Mouse (Mus musculus): ENCODE measurements at regions not wholly inside any gene's neighbourhood (a gene's known extent, or its start where the extent isn't known, plus 50 kb on each side); places are given as distances from the start of the nearest gene placed in this dataset.

DNA sequence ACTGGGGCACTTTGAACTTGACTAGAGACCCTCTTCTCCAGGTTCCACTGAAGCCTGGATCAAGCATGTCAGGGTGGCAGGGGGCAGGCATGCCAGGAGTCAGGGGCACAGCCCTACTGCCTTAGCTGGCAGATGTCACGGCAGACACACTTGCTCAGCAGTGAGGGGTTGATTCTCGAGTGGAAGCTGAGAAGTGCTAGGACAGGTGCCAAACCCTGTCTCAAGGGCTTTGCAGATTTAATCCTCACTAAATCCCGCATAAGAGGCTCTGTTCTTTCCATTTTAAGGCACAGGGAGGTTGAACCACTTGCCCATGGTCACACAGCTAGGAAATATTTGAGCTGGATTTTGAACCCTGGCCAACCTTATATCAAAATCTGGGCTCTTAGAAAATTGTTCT is 223.5 kb upstream of the Mvb12b start:
- ATAC-seq = no peak
- Histone ChIP-seq H3K4me1 (replicated peaks) (peaks cover 4% of the 10 kb centered on the region; the same call in 1 of the 2 replicates), H3K36me3 (no peaks in the 10 kb centered on the region), H3K9me3 (no peaks in the 10 kb centered on the region), H3K27ac (no peak overlapping the region), H3K9ac (no peak overlapping the region), H3K4me3 (replicated peaks) (no peak overlapping the region), H3K27me3 (replicated peaks) (peaks cover 8% of the 10 kb centered on the region; the same call in 1 of the 2 replicates), H3K4me2 (replicated peaks) (no peak overlapping the region)
- 58% methylated on average over 3 of the region's 3 CpGs for WGBS

DNA sequence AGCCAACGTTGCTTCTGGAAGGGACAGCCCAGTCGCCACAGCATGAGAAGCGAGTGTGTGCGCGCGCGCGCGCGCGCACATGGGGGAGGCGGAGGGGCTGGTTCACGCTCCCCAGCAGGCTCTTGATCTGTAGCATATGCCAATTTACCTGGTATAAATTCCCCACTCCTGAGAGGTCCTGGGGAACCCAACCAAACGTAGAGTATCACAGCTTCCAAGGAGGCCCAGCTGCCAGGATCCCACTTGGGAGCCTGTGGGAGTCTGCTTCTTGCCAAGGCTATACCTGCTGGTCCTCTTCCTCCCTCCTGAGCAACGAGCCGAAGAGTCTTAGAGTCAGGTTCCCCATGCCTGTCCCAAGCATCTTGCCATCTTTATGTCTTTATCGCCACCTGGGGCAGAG is 222.8 kb upstream of the Mvb12b start:
- Histone ChIP-seq H3K27me3 (replicated peaks) (peaks cover 6% of the 10 kb centered on the region; the same call in 1 of the 2 replicates), H3K4me1 (replicated peaks) (peaks cover 6% of the 10 kb centered on the region; the same call in 1 of the 2 replicates), H3K9me3 (no peaks in the 10 kb centered on the region), H3K4me3 (replicated peaks) (no peak overlapping the region), H3K36me3 (no peaks in the 10 kb centered on the region), H3K4me2 (replicated peaks) (no peak overlapping the region), H3K9ac (no peak overlapping the region), H3K27ac (no peak overlapping the region)
- no peak for ATAC-seq
- 86% methylated on average over 17 of the region's 17 CpGs for WGBS

DNA sequence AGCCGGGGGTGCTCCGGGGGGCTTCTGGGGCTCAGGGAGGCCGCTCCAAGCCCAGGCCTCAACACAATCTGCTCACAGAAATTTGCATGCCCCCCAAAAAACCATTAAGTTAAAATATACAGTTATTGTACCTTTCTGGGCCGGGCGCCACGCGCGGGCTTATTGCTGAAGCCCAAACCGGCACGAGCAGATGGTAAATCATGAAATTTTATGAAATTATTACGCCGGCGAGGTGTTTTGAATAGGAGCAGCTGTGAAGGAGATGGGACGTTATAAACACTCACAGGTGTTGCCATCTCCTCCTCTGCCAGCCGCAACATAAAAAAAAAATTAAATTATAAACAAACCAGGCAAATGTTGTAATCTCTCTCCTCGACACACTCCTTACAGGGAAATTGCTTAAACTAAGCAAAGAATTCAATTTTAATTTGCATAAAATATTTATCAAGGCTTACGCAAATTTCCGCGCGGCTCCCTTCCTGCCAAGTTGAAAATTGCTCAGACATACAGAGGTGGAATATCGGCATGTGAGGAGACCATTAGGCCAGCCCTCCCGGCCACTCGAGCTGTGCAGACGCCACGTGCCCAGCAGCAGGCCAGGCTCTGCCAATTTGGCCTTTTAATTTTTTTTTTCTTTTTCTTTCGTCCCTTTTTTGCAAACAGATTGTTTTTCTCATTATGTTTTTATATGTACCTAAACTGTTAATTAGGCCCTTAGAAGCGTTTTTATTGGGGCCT is 220.0 kb upstream of the Mvb12b start:
- peaks cover 2% of the 10 kb centered on the region; the same call in 1 of the 2 replicates for H3K27me3 ChIP-seq (replicated peaks)
- WGBS = 43% methylated on average over 27 of the region's 27 CpGs
- no peak overlapping the region for H3K4me2 ChIP-seq (replicated peaks)
- H3K4me1 ChIP-seq (replicated peaks) = peaks cover 6% of the 10 kb centered on the region; the same call in 1 of the 2 replicates
- no peak overlapping the region for H3K9ac ChIP-seq
- no peak overlapping the region for H3K4me3 ChIP-seq (replicated peaks)
- ATAC-seq = no peak
- H3K27ac ChIP-seq = no peak overlapping the region
- H3K9me3 ChIP-seq = no peaks in the 10 kb centered on the region
- H3K36me3 ChIP-seq = no peaks in the 10 kb centered on the region

DNA sequence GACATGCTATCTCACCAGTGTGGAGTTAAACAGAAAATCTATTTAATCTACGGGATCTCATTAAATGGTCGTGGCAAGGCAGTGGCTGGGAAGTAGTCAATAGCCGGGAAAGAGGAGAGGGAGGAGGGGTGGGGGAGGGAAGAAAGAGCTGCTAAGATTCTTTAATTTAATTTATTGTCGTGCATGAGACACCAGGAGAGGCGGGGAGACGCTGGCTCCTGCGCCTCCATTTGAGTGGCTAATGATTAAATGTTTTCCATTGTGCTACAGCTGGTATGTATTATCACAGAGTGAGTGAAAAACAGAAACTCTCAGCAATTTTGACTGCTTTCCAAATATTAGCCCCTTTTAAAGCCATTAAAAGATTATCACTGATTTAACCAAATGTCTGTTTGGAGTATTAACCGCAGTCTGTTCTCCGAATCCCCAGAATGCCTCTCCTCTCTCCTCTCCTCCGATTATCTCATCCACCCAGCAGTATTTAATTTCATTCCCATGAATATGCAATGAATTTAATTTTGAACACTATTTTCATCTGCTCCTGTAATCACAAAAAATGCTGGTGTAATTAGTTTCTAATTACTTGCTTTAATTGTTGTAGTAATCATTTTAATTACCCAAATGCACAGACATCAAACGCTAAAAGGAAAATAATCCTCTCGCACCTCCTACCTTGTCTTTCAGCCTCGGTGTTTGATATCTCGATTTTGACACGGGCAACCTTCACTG is 219.3 kb upstream of the Mvb12b start:
- H3K36me3 ChIP-seq = no peaks in the 10 kb centered on the region
- H3K9ac ChIP-seq = no peak overlapping the region
- H3K4me2 ChIP-seq (replicated peaks) = peak overlapping the region; percentile 26
- no peak for ATAC-seq
- no peaks in the 10 kb centered on the region for H3K9me3 ChIP-seq
- H3K4me3 ChIP-seq (replicated peaks) = no peak overlapping the region
- H3K4me1 ChIP-seq (replicated peaks) = peaks cover 6% of the 10 kb centered on the region; the same call in 1 of the 2 replicates
- H3K27ac ChIP-seq = no peak overlapping the region
- WGBS = 25% methylated on average over 15 of the region's 15 CpGs
- H3K27me3 ChIP-seq (replicated peaks) = peaks cover 2% of the 10 kb centered on the region; the same call in 1 of the 2 replicates

DNA sequence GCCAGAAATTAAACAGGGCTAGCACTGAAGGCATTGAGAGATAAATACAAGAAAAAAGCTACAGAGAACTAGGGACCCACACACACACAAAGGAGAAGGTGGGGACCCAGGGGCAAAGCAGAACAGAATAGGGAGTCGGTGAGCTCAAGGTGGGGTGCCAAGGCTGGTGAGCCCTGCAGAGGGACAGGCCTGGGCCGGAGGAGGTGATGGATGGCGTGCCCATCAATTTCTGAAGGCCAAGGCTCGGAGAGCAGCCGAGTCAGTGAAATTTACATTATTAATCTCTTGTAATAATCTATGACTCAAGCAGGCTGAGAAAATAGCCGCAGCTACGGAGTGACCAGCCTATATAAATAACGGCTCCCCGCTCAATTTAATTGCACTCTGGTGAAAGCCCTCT is 218.5 kb upstream of the Mvb12b start:
- no peak overlapping the region for H3K27ac ChIP-seq
- H3K4me1 ChIP-seq (replicated peaks) = peaks cover 6% of the 10 kb centered on the region; the same call in 1 of the 2 replicates
- H3K4me2 ChIP-seq (replicated peaks) = peak overlapping the region; percentile 26; the same call in 1 of the 2 replicates
- peaks cover 2% of the 10 kb centered on the region; the same call in 1 of the 2 replicates for H3K27me3 ChIP-seq (replicated peaks)
- H3K9me3 ChIP-seq = no peaks in the 10 kb centered on the region
- no peak for ATAC-seq
- H3K9ac ChIP-seq = no peak overlapping the region
- H3K36me3 ChIP-seq = no peaks in the 10 kb centered on the region
- no peak overlapping the region for H3K4me3 ChIP-seq (replicated peaks)
- 38% methylated on average over 9 of the region's 9 CpGs for WGBS

DNA sequence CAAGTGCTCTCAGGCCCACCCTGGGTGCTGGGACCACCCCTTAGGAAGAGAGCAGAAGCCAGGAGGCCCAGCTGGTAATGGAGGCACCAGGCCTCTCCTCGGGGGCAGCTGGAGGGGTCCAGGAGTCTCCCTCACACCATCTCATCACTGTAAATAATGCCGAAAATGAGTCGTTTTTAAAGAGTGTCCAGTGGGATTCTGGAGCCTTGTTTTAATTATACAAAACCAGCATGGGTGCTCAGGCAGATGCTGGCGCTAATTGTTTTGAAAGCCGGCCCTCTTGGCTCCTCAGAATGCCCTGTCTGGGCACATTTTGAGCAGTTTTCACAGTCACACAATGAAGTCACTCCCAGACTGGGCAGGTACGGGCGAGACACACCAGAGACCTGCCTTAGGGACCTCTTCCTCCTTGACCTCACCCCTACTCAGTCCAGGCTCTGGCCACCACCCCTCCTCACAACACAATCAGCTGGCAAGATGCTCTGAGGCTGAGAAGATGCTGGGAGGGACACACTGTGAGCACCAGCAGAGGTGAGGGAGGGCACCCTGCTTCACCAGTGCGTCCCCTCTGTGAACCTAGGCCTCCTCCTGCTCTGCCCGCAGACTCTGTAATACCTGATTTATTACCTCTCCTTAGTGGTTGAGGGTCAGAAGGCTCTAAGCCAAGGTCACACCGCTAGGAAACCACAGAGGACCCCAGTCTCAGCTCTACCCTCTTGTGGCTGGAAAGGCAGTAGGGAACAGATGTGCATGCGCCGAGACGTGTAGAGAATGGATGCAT is 217.7 kb upstream of the Mvb12b start:
- no peaks in the 10 kb centered on the region for H3K27me3 ChIP-seq (replicated peaks)
- H3K9me3 ChIP-seq = no peaks in the 10 kb centered on the region
- no peak overlapping the region for H3K4me3 ChIP-seq (replicated peaks)
- WGBS = 60% methylated on average over 13 of the region's 13 CpGs
- no peak overlapping the region for H3K4me2 ChIP-seq (replicated peaks)
- no peak overlapping the region for H3K9ac ChIP-seq
- ATAC-seq = no peak
- no peak overlapping the region for H3K27ac ChIP-seq
- H3K36me3 ChIP-seq = no peaks in the 10 kb centered on the region
- H3K4me1 ChIP-seq (replicated peaks) = peaks cover 6% of the 10 kb centered on the region; the same call in 1 of the 2 replicates

DNA sequence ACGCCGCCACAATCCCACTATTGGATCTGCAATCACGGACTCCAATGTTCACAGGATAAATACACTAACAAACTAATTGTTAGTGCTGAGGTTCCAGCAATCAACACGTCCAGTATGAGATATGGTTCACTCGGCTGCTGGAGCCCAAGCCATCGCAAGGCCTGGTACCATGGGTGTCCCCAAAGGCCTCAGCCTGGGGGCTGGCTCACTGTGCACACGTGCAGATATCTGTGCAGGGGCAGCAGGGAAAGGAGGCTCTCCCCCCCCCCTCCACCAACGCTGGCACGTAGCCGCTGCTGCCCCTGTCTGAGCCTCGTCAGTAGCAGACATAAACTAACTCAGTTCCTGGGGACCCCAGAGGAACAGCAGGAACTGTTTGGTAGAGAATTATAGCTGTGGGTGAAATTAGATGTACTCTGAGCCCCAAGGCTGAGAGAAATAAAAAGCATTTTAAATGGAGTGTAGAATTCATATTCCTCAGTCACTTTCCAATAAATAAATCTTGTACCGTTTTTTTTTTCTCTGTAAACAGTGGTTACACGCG is 210.3 kb upstream of the Mvb12b start:
- Histone ChIP-seq H3K27me3 (replicated peaks) (no peaks in the 10 kb centered on the region), H3K36me3 (no peaks in the 10 kb centered on the region), H3K4me3 (replicated peaks) (no peak overlapping the region), H3K27ac (no peak overlapping the region), H3K9ac (no peak overlapping the region), H3K4me2 (replicated peaks) (no peak overlapping the region), H3K4me1 (replicated peaks) (no peaks in the 10 kb centered on the region), H3K9me3 (no peaks in the 10 kb centered on the region)
- WGBS = 52% methylated on average over 14 of the region's 14 CpGs
- no peak for ATAC-seq

DNA sequence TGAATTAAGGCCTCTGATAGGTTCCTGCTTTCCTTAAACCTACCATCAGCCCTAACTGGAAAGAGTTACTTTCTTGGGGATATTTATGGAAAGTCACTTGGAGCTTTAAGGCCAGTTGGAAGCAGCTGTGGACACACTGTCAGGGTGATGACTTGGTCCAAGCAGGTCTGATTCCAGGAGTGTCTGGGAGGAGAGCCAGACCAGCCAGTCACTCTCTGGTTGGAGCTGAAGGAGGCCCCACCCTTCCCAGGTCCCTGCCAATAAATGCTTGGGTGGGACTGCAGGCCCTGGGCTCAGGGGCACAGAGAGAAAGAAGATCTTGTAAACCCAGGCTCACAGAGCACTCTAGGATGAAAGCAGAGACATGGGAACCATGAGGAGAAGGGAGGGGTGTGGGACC is 208.8 kb upstream of the Mvb12b start:
- no peak overlapping the region for H3K4me3 ChIP-seq (replicated peaks)
- no peaks in the 10 kb centered on the region for H3K9me3 ChIP-seq
- H3K27ac ChIP-seq = no peak overlapping the region
- H3K4me2 ChIP-seq (replicated peaks) = no peak overlapping the region
- H3K4me1 ChIP-seq (replicated peaks) = no peaks in the 10 kb centered on the region
- H3K36me3 ChIP-seq = no peaks in the 10 kb centered on the region
- no peak for ATAC-seq
- H3K9ac ChIP-seq = no peak overlapping the region
- no peaks in the 10 kb centered on the region for H3K27me3 ChIP-seq (replicated peaks)

DNA sequence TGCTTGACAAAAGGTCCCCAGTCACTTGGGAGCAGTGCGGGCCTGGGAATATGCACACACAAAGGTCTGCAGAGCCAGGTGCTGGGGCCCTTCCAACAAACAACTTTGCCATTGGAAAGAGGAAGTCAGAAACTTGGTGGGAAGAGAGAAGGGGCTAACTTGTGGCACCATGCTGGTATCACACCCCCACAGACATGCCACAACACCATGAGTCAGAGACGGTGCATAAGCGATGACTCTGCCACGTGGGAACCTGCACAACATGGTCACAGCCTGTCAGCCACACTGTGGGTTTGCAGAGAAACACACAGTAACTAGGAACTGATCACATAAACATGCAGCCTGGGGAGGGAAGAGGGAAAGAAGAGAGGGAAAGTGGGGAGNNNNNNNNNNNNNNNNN is 201.1 kb upstream of the Mvb12b start:
- WGBS = 71% methylated on average over 4 of the region's 4 CpGs

DNA sequence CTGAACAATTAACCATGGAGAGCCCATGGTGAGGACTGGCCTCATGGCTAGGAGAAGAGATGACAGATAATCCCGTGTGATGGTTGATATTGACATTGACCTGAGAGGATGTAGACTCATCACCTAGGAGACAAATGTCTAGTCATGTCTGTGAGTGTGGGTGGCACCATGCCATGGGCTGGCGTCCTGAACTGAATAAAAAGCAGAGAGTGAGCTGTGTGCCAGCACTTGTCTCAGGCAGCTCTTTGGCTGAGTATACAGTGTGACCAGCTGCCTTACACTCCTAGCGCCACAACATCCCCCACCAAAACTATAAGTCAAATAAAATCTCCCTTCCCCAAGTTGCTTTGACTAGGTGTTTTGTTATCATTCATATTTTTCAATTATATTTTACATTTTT is 198.4 kb upstream of the Mvb12b start:
- ATAC-seq = no peak
- H3K9me3 ChIP-seq = no peaks in the 10 kb centered on the region
- H3K4me3 ChIP-seq (replicated peaks) = no peak overlapping the region
- H3K4me2 ChIP-seq (replicated peaks) = no peak overlapping the region
- no peaks in the 10 kb centered on the region for H3K4me1 ChIP-seq (replicated peaks)
- H3K27ac ChIP-seq = no peak overlapping the region
- H3K27me3 ChIP-seq (replicated peaks) = no peaks in the 10 kb centered on the region
- H3K36me3 ChIP-seq = no peaks in the 10 kb centered on the region
- no peak overlapping the region for H3K9ac ChIP-seq
- WGBS = 81% methylated on average over 3 of the region's 3 CpGs

More for the DNA sequence above, 201.1 kb upstream of the Mvb12b start:
- H3K9ac ChIP-seq = no peak overlapping the region
- H3K9me3 ChIP-seq = no peaks in the 10 kb centered on the region
- H3K36me3 ChIP-seq = no peaks in the 10 kb centered on the region
- no peak overlapping the region for H3K4me3 ChIP-seq (replicated peaks)
- H3K27me3 ChIP-seq (replicated peaks) = no peaks in the 10 kb centered on the region
- no peak overlapping the region for H3K27ac ChIP-seq
- H3K4me1 ChIP-seq (replicated peaks) = no peaks in the 10 kb centered on the region
- no peak for ATAC-seq
- no peak overlapping the region for H3K4me2 ChIP-seq (replicated peaks)

DNA sequence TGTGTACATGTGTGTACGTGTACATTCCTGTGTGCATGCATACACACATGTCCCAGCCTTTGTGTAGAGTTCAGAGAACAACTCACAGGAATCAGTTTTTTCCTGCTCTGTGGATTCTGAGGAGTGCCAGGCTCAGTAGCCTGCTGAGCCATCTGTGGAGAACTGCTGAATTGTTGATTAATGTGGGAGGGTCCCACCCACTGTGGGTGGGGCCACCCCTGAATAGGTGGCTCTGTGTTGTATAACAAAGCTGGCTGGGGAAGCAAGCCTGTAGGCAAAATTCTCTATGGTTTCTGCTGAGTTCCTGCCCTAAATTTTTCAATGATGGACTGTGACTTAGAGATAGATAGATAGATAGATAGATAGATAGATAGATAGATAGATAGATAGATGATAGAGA is 196.8 kb upstream of the Mvb12b start:
- no peak overlapping the region for H3K9ac ChIP-seq
- H3K27me3 ChIP-seq (replicated peaks) = no peaks in the 10 kb centered on the region
- no peaks in the 10 kb centered on the region for H3K9me3 ChIP-seq
- H3K27ac ChIP-seq = no peak overlapping the region
- no peak overlapping the region for H3K4me3 ChIP-seq (replicated peaks)
- H3K4me2 ChIP-seq (replicated peaks) = no peak overlapping the region
- no peak for ATAC-seq
- 67% methylated on average over 1 of the region's 1 CpGs for WGBS
- H3K36me3 ChIP-seq = no peaks in the 10 kb centered on the region
- H3K4me1 ChIP-seq (replicated peaks) = no peaks in the 10 kb centered on the region

DNA sequence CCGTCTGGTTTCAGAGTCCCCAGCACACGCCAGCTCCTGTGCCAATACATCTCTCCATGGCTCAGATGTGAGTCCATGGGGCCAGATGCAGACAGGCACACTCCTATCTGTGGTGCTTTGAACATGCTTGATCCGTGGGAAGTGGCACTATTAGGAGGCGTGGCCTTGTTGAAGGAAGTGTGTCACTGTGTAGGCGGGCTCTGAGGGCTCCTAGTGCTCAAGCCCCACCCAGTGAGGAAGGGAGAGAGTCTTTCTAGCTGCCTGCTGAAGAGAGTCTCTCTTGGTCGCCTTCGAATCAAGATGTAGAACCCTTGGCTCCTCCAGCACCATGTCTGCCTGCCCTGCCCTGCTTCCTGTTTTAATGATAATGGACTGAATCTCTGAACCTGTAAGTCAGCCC is 194.7 kb upstream of the Mvb12b start:
- H3K27me3 ChIP-seq (replicated peaks) = no peaks in the 10 kb centered on the region
- no peaks in the 10 kb centered on the region for H3K36me3 ChIP-seq
- no peaks in the 10 kb centered on the region for H3K4me1 ChIP-seq (replicated peaks)
- no peak overlapping the region for H3K9ac ChIP-seq
- H3K9me3 ChIP-seq = no peaks in the 10 kb centered on the region
- no peak overlapping the region for H3K27ac ChIP-seq
- H3K4me3 ChIP-seq (replicated peaks) = no peak overlapping the region
- WGBS = 78% methylated on average over 7 of the region's 7 CpGs
- H3K4me2 ChIP-seq (replicated peaks) = no peak overlapping the region
- no peak for ATAC-seq

All from intestine, embryonic 15.5 days (tissue).